Mouse (Mus musculus) G1E (cell line): ENCODE results near the gene Stag2.

Experiments
- CTCF ChIP-seq: IDR thresholded peaks from 2 replicates; pipeline ENCODE4 v1.5.1; 2012; ENCODE audit warnings: low read depth, low read length, inconsistent platforms, mixed read lengths
- GATA1 ChIP-seq: IDR thresholded peaks from 2 replicates; pipeline ENCODE4 v1.6.1; 2012; ENCODE audit warnings: borderline replicate concordance, low read length, inconsistent platforms, mixed read lengths
- POLR2AphosphoS5 ChIP-seq: IDR thresholded peaks from 2 replicates; pipeline ENCODE4 v1.6.1; 2012; ENCODE audit warnings: low read depth, low read length, inconsistent platforms; ENCODE audit not compliant: insufficient replicate concordance
- TAL1 ChIP-seq: conservative IDR thresholded peaks from 2 replicates; pipeline ENCODE4 v1.6.1; 2012; ENCODE audit warnings: low read depth, low read length, inconsistent platforms, mixed read lengths

- no peak for TF ChIP-seq CTCF
- no peak for TF ChIP-seq POLR2AphosphoS5
- TF ChIP-seq GATA1, result no peak
- TF ChIP-seq TAL1, result no peak
These were observed 6.5 kb upstream of the Stag2 start for GRCm38 (mm10) chrX:42142620-42143019.
